7 mouse cellular contexts compared by ENCODE assay signal in the genomic region with DNA sequence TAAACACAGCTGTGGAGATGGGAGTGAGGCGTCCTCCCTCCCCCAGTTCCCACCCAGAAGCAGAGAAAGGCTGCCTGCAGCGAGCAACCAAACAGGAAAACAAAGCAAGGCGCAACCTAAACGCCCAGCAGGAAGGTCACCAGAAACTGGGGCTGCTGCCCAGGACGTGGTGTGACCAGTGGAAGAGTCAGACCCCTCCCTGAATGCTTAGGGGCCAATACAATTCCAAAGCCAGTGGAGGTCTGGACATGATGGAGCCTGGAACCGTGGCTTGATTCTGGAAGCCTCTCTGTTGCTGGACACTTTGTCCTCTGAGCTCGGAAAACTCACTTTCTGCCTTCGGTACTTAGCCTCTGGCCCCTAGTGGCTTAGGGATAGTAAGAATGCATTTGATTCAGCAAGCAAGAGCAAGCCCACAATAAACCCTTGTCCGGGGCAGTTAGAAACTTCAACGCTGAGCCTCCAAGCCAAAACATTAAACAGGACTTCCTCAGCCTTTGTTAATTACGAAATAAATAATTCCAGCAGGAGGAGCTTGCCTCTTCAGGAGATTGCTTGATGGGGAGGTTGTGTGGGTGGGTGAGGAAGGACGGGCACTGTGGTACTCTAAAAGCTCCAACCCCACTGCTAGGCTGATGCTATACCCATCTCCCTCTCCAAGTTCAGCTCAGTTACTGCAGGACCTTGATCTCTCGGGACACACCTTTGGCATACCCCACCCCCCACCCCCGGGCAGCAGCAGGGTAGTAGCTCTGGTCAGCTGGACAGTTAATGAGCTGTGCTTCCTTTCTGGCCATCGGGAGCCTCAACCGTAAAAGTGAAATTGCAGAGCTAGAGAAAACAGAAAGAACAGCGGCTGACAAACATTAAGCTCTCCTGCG. TPM values are rescaled to one million over a fixed set of nuclear protein-coding genes. Genes with fewer than 3 reads are reported as not detected.
DNase-seq lines count a peak whose midpoint lies in the region; ATAC-seq and TF ChIP-seq lines count a peak whose summit lies in the region.

No protein-coding gene starts in this region.

- H3K9ac ChIP-seq in hindbrain, postnatal 0 days (replicated peaks; ENCODE audit: low read length): no peak overlapping the region
- 0 out of 2 replicates have a peak overlapping the region, but pooled peaks have one; percentile 4 for H3K9ac ChIP-seq in liver, embryonic 13.5 days
- H3K9ac ChIP-seq in neural tube, embryonic 11.5 days (ENCODE audit: low read length): peak overlapping the region; percentile 22; the same call in 1 of the 2 replicates

- no peaks in the 10 kb centered on the region for H3K9me3 ChIP-seq in hindbrain, postnatal 0 days (ENCODE audit: low read length)
- no peaks in the 10 kb centered on the region for H3K9me3 ChIP-seq in liver, embryonic 13.5 days (replicated peaks)
- H3K9me3 ChIP-seq in neural tube, embryonic 11.5 days (ENCODE audit: control insufficient read depth, low read length): no peaks in the 10 kb centered on the region

- TF ChIP-seq POLR2A in bone marrow, adult 2 months (IDR thresholded peaks at IDR 0.05; ENCODE audit: borderline replicate concordance, control insufficient read depth, low read depth, low read length): no peak

- H3K27me3 ChIP-seq in hindbrain, postnatal 0 days (ENCODE audit: insufficient read depth, low read length): no peaks in the 10 kb centered on the region
- H3K27me3 ChIP-seq in liver, embryonic 13.5 days: peaks cover 66% of the 10 kb centered on the region
- no peaks in the 10 kb centered on the region for H3K27me3 ChIP-seq in neural tube, embryonic 11.5 days (ENCODE audit: control insufficient read depth, insufficient read depth, low read length)

- H3K4me2 ChIP-seq in hindbrain, postnatal 0 days (ENCODE audit: low read depth, low read length): peak overlapping the region; percentile 40
- H3K4me2 ChIP-seq in liver, embryonic 13.5 days: peak overlapping the region; percentile 38
- H3K4me2 ChIP-seq in neural tube, embryonic 11.5 days (ENCODE audit: low read depth): peak overlapping the region; percentile 18

- H3K4me1 ChIP-seq in bone marrow, adult 2 months (ENCODE audit: control insufficient read depth, insufficient read depth, low read length): peaks cover 2% of the 10 kb centered on the region; the same call in 1 of the 2 replicates
- no peaks in the 10 kb centered on the region for H3K4me1 ChIP-seq in hindbrain, postnatal 0 days (ENCODE audit: insufficient read depth, low read length)
- H3K4me1 ChIP-seq in liver, embryonic 13.5 days (replicated peaks): peaks cover 42% of the 10 kb centered on the region
- H3K4me1 ChIP-seq in neural tube, embryonic 11.5 days (ENCODE audit: control insufficient read depth, insufficient read depth, low read length): peaks cover 10% of the 10 kb centered on the region

- intact Hi-C loops in gastrocnemius, postnatal 14 days (cut with DNase I; ENCODE audit: low total_unique reads): no loop called here

- DNase-seq in Muller cell, postnatal 12 days (ENCODE audit: inconsistent ontology term): peak; percentile 46
- DNase-seq in gastrocnemius, postnatal 14 days: peak; percentile 85
- DNase-seq in hindbrain, postnatal 0 days (ENCODE audit: low spot score): peak; percentile 28
- DNase-seq in liver, embryonic 13.5 days: no peak
- peak; percentile 32 for DNase-seq in neural tube, embryonic 11.5 days (ENCODE audit: low spot score)
- no peak for DNase-seq in thymus, adult 18-20 months

- ATAC-seq in hindbrain, postnatal 0 days: no peak
- no peak for ATAC-seq in liver, embryonic 13.5 days (ENCODE audit: low read depth)
- no peak for ATAC-seq in neural tube, embryonic 11.5 days (ENCODE audit: insufficient read depth, low FRiP score, low TSS enrichment)

- WGBS in bone marrow, adult 2 months: 4% methylated on average over 18 of the region's 18 CpGs
- WGBS in hindbrain, postnatal 0 days: 12% methylated on average over 18 of the region's 18 CpGs
- 4% methylated on average over 18 of the region's 18 CpGs for WGBS in liver, embryonic 13.5 days (ENCODE audit: insufficient replicate concordance)
- WGBS in neural tube, embryonic 11.5 days: 8% methylated on average over 18 of the region's 18 CpGs

- no peak for TF ChIP-seq CTCF in bone marrow, adult 2 months (IDR thresholded peaks at IDR 0.05; ENCODE audit: control insufficient read depth, insufficient read depth, low read length)
- no peak; the same call in 1 of the 2 replicates for TF ChIP-seq CTCF in hindbrain, postnatal 0 days (IDR thresholded peaks at IDR 0.05; ENCODE audit: low read depth)

- no peaks in the 10 kb centered on the region for H3K36me3 ChIP-seq in hindbrain, postnatal 0 days (ENCODE audit: insufficient read depth, low read length)
- H3K36me3 ChIP-seq in liver, embryonic 13.5 days: no peaks in the 10 kb centered on the region
- no peaks in the 10 kb centered on the region for H3K36me3 ChIP-seq in neural tube, embryonic 11.5 days (ENCODE audit: control insufficient read depth, insufficient read depth, low read length)

- peak overlapping the region; percentile 20 for H3K4me3 ChIP-seq in bone marrow, adult 2 months (replicated peaks; ENCODE audit: control insufficient read depth, low read depth, low read length)
- no peak overlapping the region for H3K4me3 ChIP-seq in hindbrain, postnatal 0 days (ENCODE audit: low read length)
- 0 out of 2 replicates have a peak overlapping the region, but pooled peaks have one; percentile 6 for H3K4me3 ChIP-seq in liver, embryonic 13.5 days (replicated peaks)
- H3K4me3 ChIP-seq in neural tube, embryonic 11.5 days (ENCODE audit: low read depth, low read length): no peak overlapping the region

- no peak overlapping the region for H3K27ac ChIP-seq in bone marrow, adult 2 months (ENCODE audit: control insufficient read depth, insufficient read depth, low read depth, low read length, poor library complexity)
- H3K27ac ChIP-seq in hindbrain, postnatal 0 days: peak overlapping the region; percentile 79
- H3K27ac ChIP-seq in liver, embryonic 13.5 days: peak overlapping the region; percentile 66
- peak overlapping the region; percentile 11 for H3K27ac ChIP-seq in neural tube, embryonic 11.5 days (ENCODE audit: low read depth, low read length)

RNA-seq across cellular contexts. Expression of a gene that starts 5.0 kb away (rescaled TPM):
- polyA plus RNA-seq in bone marrow, adult 2 months (2011; ENCODE audit: insufficient read depth, insufficient read length, low replicate concordance, missing spikeins): 21.2 and 35.8 TPM in 2 replicates
- 10 to 100 TPM; 13.5 to 18.1 TPM for total RNA-seq in gastrocnemius, postnatal 14 days (2021)
- 26.7 and 27.6 TPM in 2 replicates for total RNA-seq in hindbrain, postnatal 0 days (2014; rRNA removed)
- polyA plus RNA-seq in hindbrain, postnatal 0 days (2015; fragmentation: Nextera tagmentation; extraction: Ambion mirVana): 20.1 and 22.2 TPM in 2 replicates
- polyA plus RNA-seq in liver, embryonic 13.5 days (2015; fragmentation: Nextera tagmentation; extraction: Ambion mirVana): 6.6 and 7.4 TPM in 2 replicates
- 11.2 and 12.4 TPM in 2 replicates for polyA plus RNA-seq in neural tube, embryonic 11.5 days (2014; fragmentation: Nextera tagmentation; extraction: Ambion mirVana)

RNA-seq across cellular contexts. Expression of a gene that starts 14.6 kb away (rescaled TPM):
- 4.6 and 4.8 TPM in 2 replicates for polyA plus RNA-seq in bone marrow, adult 2 months (2011; ENCODE audit: insufficient read depth, insufficient read length, low replicate concordance, missing spikeins)
- total RNA-seq in gastrocnemius, postnatal 14 days (2021): 10 to 100 TPM; 69.8 to 97.1 TPM
- total RNA-seq in hindbrain, postnatal 0 days (2014; rRNA removed): 66.1 and 72.7 TPM in 2 replicates
- polyA plus RNA-seq in hindbrain, postnatal 0 days (2015; fragmentation: Nextera tagmentation; extraction: Ambion mirVana): 108 and 111 TPM in 2 replicates
- 23.4 and 25.4 TPM in 2 replicates for polyA plus RNA-seq in liver, embryonic 13.5 days (2015; fragmentation: Nextera tagmentation; extraction: Ambion mirVana)
- polyA plus RNA-seq in neural tube, embryonic 11.5 days (2014; fragmentation: Nextera tagmentation; extraction: Ambion mirVana): 72.6 and 73.3 TPM in 2 replicates

RNA-seq across cellular contexts. Expression of a gene that starts 22.3 kb away (rescaled TPM):
- 71.9 and 86.6 TPM in 2 replicates for polyA plus RNA-seq in bone marrow, adult 2 months (2011; ENCODE audit: insufficient read depth, insufficient read length, low replicate concordance, missing spikeins)
- total RNA-seq in gastrocnemius, postnatal 14 days (2021): 10 to 100 TPM; 38.1 to 39.0 TPM
- 66.1 and 82.1 TPM in 2 replicates for total RNA-seq in hindbrain, postnatal 0 days (2014; rRNA removed)
- 134 and 137 TPM in 2 replicates for polyA plus RNA-seq in hindbrain, postnatal 0 days (2015; fragmentation: Nextera tagmentation; extraction: Ambion mirVana)
- 98.5 and 99.4 TPM in 2 replicates for polyA plus RNA-seq in liver, embryonic 13.5 days (2015; fragmentation: Nextera tagmentation; extraction: Ambion mirVana)
- 124 and 126 TPM in 2 replicates for polyA plus RNA-seq in neural tube, embryonic 11.5 days (2014; fragmentation: Nextera tagmentation; extraction: Ambion mirVana)

RNA-seq across cellular contexts. Expression of a gene that starts 29.1 kb away (rescaled TPM):
- 5.5 and 19.8 TPM in 2 replicates for polyA plus RNA-seq in bone marrow, adult 2 months (2011; ENCODE audit: insufficient read depth, insufficient read length, low replicate concordance, missing spikeins)
- 1 to 10 TPM in 1 of 2 experiments, under 1 TPM in 1; 0.89 to 1.0 TPM for total RNA-seq in gastrocnemius, postnatal 14 days (2021)
- 1.5 and 2.5 TPM in 2 replicates for total RNA-seq in hindbrain, postnatal 0 days (2014; rRNA removed)
- polyA plus RNA-seq in hindbrain, postnatal 0 days (2015; fragmentation: Nextera tagmentation; extraction: Ambion mirVana): 6.5 and 8.0 TPM in 2 replicates
- 5.5 and 7.9 TPM in 2 replicates for polyA plus RNA-seq in liver, embryonic 13.5 days (2015; fragmentation: Nextera tagmentation; extraction: Ambion mirVana)
- 6.4 and 7.6 TPM in 2 replicates for polyA plus RNA-seq in neural tube, embryonic 11.5 days (2014; fragmentation: Nextera tagmentation; extraction: Ambion mirVana)

RNA-seq across cellular contexts. Expression of a gene that starts 47.6 kb away (rescaled TPM):
- polyA plus RNA-seq in bone marrow, adult 2 months (2011; ENCODE audit: insufficient read depth, insufficient read length, low replicate concordance, missing spikeins): 1.3 and 2.2 TPM in 2 replicates
- under 1 TPM; 0.13 to 0.21 TPM for total RNA-seq in gastrocnemius, postnatal 14 days (2021)
- total RNA-seq in hindbrain, postnatal 0 days (2014; rRNA removed): 0.10 TPM in 1 of 2 replicates, not detected in the other
- polyA plus RNA-seq in hindbrain, postnatal 0 days (2015; fragmentation: Nextera tagmentation; extraction: Ambion mirVana): 0.66 and 0.89 TPM in 2 replicates
- polyA plus RNA-seq in liver, embryonic 13.5 days (2015; fragmentation: Nextera tagmentation; extraction: Ambion mirVana): 0.63 and 0.85 TPM in 2 replicates
- polyA plus RNA-seq in neural tube, embryonic 11.5 days (2014; fragmentation: Nextera tagmentation; extraction: Ambion mirVana): 1.6 and 2.5 TPM in 2 replicates

Comparison
In these comparisons a context has a peak if more than half of its experiments do, and no peak if none do; other contexts are left out.
1. DNase-seq: peak in Muller cell, postnatal 12 days (single experiment), gastrocnemius, postnatal 14 days (single experiment), hindbrain, postnatal 0 days (single experiment) and neural tube, embryonic 11.5 days (single experiment); none in liver, embryonic 13.5 days (single experiment) and thymus, adult 18-20 months (0 of 2).
2. H3K4me3 ChIP-seq: peak in bone marrow, adult 2 months (single experiment) and liver, embryonic 13.5 days (single experiment); none in hindbrain, postnatal 0 days (single experiment) and neural tube, embryonic 11.5 days (single experiment).
3. Peak in every context shown above with its lines, with median percentiles within 50 percentile points of each other: H3K4me2 ChIP-seq.